Mouse (Mus musculus): ENCODE data around the gene Fbln2.

DNA sequence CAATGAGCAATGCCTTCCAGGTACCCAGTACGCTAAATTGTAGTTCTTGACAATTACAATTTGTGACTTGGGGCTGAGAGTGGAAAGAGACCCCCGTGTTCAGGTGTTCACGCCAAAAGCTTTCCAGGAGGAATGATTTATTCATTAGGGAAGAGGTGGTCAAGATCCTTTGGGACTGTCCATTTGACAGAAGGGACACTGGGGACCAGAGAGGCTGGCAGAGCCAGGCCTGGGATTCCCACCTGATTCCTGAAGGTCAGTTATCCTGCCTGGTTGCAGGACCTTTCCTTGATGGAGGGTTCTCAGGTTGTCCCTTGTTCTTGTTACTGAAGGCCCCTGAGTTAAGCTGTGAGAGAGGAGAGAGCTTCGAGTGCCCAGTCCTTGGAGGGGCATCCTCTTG lies 74.9 kb downstream of the Fbln2 start:
- TF ChIP-seq EP300 (IDR thresholded peaks at IDR 0.05; ENCODE audit: insufficient read depth, low read depth, low read length) (no peak), POLR2A (IDR thresholded peaks at IDR 0.05; ENCODE audit: insufficient read depth, low read depth, low read length) (no peak)

Data from heart, adult 2 months (tissue).